Mouse (Mus musculus) heart, adult 10 weeks (tissue): ENCODE results near the gene 2410004P03Rik. TPM values are rescaled to one million over a fixed set of nuclear protein-coding genes. Genes with fewer than 3 reads are reported as not detected.

ENCODE experiments used
- polyA plus RNA-seq: library from polyadenylated mRNA; stranded (reverse); fragments of 350-450 nt; fragmentation: Illumina TruSeq; extraction: RNeasy Lipid Tissue Mini Kit (QIAGEN cat#74804); gene quantifications from one replicate; pipeline ENCODE4 v1.2.3, GENCODE M21; 2014; ENCODE audit warnings: low read depth, low replicate concordance

2410004P03Rik gene
- not detected for polyA plus RNA-seq

GRCm38 (mm10) chr12:17011100-17011870 is at the start of gene 2410004P03Rik:
Gene 2410004P03Rik (minus strand): TSS chr12:17011727.

GRCm38 (mm10) chr12:16999739-17000497 is 11.6 kb downstream of the 2410004P03Rik start, which contains the start of gene Pqlc3:
Gene Pqlc3 (minus strand): TSS chr12:17000408.

Other genes starting within 250 kb of the 2410004P03Rik start
- gene Greb1, start 210.8 kb downstream of the 2410004P03Rik start, polyA plus RNA-seq: 0.37 TPM
- gene E2f6, start 200.8 kb downstream of the 2410004P03Rik start, polyA plus RNA-seq: 90.9 TPM
- 46.5 TPM for gene Rock2, start 116.8 kb downstream of the 2410004P03Rik start, polyA plus RNA-seq
- 5.4 TPM for gene Pqlc3, start 11.3 kb downstream of the 2410004P03Rik start, polyA plus RNA-seq
- gene Kcnf1, start 165.2 kb upstream of the 2410004P03Rik start, polyA plus RNA-seq: not detected